Mouse (Mus musculus): ENCODE measurements at regions not wholly inside any gene's neighbourhood (a gene's known extent, or its start where the extent isn't known, plus 50 kb on each side); places are given as distances from the start of the nearest gene placed in this dataset.

DNA sequence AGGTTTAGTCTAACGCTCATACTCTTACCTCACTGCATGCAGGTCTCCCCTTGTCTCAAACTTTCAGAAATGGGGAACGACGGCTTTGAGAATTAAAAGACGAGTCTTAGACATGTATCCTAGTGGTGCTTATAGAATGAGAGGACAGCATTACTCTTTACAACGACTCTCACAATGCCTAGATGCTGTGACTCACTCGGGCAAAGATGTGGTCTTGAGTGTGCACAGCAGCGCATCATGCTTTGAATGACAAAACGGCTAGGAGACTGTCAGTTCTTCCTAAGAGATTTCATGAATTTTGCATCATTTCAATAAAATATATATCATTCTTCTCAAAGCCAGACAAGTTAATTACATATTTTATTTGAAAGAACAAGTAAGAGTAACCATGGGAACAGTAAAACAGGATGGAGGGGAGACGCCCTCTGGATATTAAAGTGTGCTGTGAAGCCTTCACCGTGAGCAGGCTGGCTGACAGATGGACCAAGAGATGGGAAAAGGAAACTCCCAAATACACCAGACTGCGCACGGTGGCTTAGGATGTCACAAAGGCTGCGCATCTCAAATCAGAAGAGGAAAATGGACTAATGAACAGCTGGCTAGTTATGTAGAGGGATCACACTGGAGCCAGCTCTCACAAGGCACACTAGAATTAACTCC is 73.1 kb upstream of the Rasgef1b start:
- TF ChIP-seq GATA1 (IDR thresholded peaks at IDR 0.05; ENCODE audit: borderline replicate concordance, low read length) = no peak
- TF ChIP-seq FLI1 (IDR thresholded peaks at IDR 0.05; ENCODE audit: low read length) = no peak

All from megakaryocyte, embryonic 14.5 days (primary cell).